Mouse (Mus musculus) cerebellum, adult 2 months (tissue): ENCODE measurements around the gene Tent5b. TPM values are rescaled to one million over a fixed set of nuclear protein-coding genes. Genes with fewer than 3 reads are reported as not detected.
A peak's percentile ranks its signal among the peaks of the same experiment; 100 is the strongest.

Source experiments
- DNase-seq, 2 experiments: peaks; one replicate each; pipeline ENCODE4 v3.0.0; 2021
- H3K27ac ChIP-seq: fragments of 200-500 bp; 2 replicates; pipeline ENCODE4 v1.5.1; 2012; ENCODE audit warnings: low read length, control low read depth, inconsistent platforms; ENCODE audit not compliant: insufficient read depth
- H3K27me3 ChIP-seq: fragments of 200-500 bp; 2 replicates; pipeline ENCODE4 v1.6.1; 2012; ENCODE audit warnings: inconsistent platforms, mild to moderate bottlenecking, low read length, moderate library complexity; ENCODE audit not compliant: control insufficient read depth, insufficient read depth
- H3K4me1 ChIP-seq: fragments of 200-500 bp; 2 replicates; pipeline ENCODE4 v1.6.1; 2011; ENCODE audit warnings: low read length; ENCODE audit not compliant: control insufficient read depth, insufficient read depth
- H3K4me3 ChIP-seq: fragments of 200-500 bp; replicated peaks from 2 replicates; pipeline ENCODE3; 2011; ENCODE audit warnings: mild to moderate bottlenecking, low read depth, low read length, control low read depth; ENCODE audit not compliant: insufficient read depth
- CTCF ChIP-seq: fragments of 200-500 bp; IDR thresholded peaks from 2 replicates; pipeline ENCODE4 v1.5.1; 2011; ENCODE audit warnings: low read depth, mild to moderate bottlenecking, control low read depth, low read length, moderate library complexity, borderline replicate concordance; ENCODE audit not compliant: insufficient read depth
- POLR2A ChIP-seq: fragments of 200-500 bp; IDR thresholded peaks from 2 replicates; pipeline ENCODE4 v1.6.1; 2011; ENCODE audit warnings: low read length, control low read depth, borderline replicate concordance; ENCODE audit not compliant: insufficient read depth
- WGBS: fragments of 180-500 bp; shearing (Covaris S2); methylation state at CpG from one replicate; pipeline ENCODE4 v1.1.7; 2018; 5-methylcytosine and 5-hydroxymethylcytosine counted together
- polyA plus RNA-seq: library from polyadenylated mRNA; depleted of rRNA; stranded (reverse); fragments of >200 nt; gene quantifications from 2 replicates; pipeline ENCODE4 v1.2.3, GENCODE M21; 2012

Tent5b gene
- polyA plus RNA-seq, 1 experiment, result 0.26 TPM

DNA sequence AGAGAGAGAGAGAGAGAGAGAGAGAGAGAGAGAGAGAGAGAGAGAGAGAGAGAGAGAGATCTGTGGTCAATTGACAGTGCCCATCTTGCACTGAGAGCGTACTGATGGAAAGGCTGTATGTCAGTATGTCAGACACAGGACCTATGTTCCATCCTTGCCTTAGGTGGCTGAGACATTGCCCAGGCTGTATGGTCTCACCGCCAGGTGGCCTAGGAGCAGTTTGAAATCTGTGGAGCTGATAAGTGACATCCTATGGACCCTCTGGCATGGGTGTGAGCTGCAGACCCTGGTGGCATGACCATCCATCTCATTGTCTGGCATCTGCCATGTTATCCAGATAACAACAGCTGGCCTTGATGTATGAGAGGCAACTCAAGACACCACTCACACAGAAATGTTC is 6.1 kb upstream of the Tent5b start:
- WGBS, result 83% methylated on average over 2 of the region's 2 CpGs
- no peak for DNase-seq
- Histone ChIP-seq H3K27me3 (no peaks in the 10 kb centered on the region), H3K27ac (no peak overlapping the region), H3K4me1 (no peaks in the 10 kb centered on the region), H3K4me3 (no peak overlapping the region)
- no peak for TF ChIP-seq POLR2A

- WGBS, result 5% methylated on average over 34 of the region's 34 CpGs
- no peak for DNase-seq
- Histone ChIP-seq H3K4me1 (no peaks in the 10 kb centered on the region), H3K27ac (no peak overlapping the region), H3K27me3 (no peaks in the 10 kb centered on the region), H3K4me3 (peak overlapping the region; percentile 15)
- TF ChIP-seq POLR2A (no peak), CTCF (no peak)
Observed at GRCm38 (mm10) chr4:133480185-133480537, 229 bp downstream of the Tent5b start.

DNA sequence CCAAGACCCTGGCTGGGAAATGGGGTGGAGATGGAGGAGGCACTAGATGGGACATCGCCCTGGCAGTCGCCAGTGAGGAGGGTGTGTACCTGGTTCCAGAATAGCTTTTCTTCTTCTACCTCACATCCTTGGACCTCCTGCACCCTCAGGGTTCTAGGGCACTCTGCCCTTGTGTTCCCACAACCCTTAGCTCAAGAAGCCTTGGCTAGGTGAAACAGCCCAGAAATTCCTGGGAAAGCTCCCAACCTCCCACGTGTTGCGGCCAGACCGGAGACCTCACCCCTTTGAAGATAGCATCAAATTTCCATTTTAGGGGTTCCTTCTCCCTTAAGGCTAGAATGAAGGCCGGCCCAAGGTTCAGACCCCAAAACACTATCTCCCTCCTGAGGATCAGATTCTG is 822 bp downstream of the Tent5b start:
- no peak for DNase-seq
- 60% methylated on average over 6 of the region's 6 CpGs for WGBS
- H3K27ac ChIP-seq, result no peak overlapping the region
- H3K4me1 ChIP-seq, result no peaks in the 10 kb centered on the region
- no peaks in the 10 kb centered on the region for H3K27me3 ChIP-seq
- no peak overlapping the region for H3K4me3 ChIP-seq
- TF ChIP-seq POLR2A (no peak), CTCF (no peak)

DNA sequence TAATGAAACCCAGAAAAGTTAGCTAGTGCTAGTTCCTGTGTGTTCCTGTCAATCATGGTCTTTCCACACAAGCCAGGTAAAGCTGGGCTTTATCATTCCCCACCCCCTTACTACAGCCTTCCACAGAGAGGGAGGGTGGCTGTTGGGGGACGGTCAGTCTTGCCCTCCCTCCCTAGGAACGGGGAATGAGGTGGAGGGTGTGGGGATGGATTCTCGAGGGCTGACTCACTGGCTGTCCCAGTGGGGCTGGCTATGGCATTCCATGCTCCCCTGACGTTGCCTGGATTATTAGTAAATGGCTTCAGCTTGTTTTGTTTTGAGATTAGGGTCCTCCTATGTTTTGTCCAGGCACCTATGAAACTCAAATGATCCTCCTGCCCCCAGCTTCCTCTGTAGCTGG is 1.6 kb downstream of the Tent5b start:
- WGBS, result 64% methylated on average over 4 of the region's 4 CpGs

GRCm38 (mm10) chr4:133482479-133482878 is 2.5 kb downstream of the Tent5b start:
- no peak for TF ChIP-seq POLR2A
- no peak for TF ChIP-seq CTCF
- Histone ChIP-seq H3K4me1 (no peaks in the 10 kb centered on the region), H3K27me3 (no peaks in the 10 kb centered on the region), H3K4me3 (no peak overlapping the region), H3K27ac (no peak overlapping the region)
- 85% methylated on average over 3 of the region's 3 CpGs for whole genome bisulfite sequencing
- DNase-seq, result no peak

More for the DNA sequence above, 1.6 kb downstream of the Tent5b start:
- no peak overlapping the region for H3K4me3 ChIP-seq
- no peak for DNase-seq
- TF ChIP-seq CTCF (no peak), POLR2A (no peak)
- H3K4me1 ChIP-seq, result no peaks in the 10 kb centered on the region
- H3K27ac ChIP-seq, result no peak overlapping the region
- H3K27me3 ChIP-seq, result no peaks in the 10 kb centered on the region

- DNase-seq, result no peak
- Histone ChIP-seq H3K4me3 (no peak overlapping the region), H3K27ac (no peak overlapping the region), H3K27me3 (no peaks in the 10 kb centered on the region), H3K4me1 (peaks cover 3% of the 10 kb centered on the region; the same call in 1 of the 2 replicates)
- no peak for TF ChIP-seq CTCF
- TF ChIP-seq POLR2A, result no peak
- 15% methylated on average over 22 of the region's 22 CpGs for WGBS
Observed at GRCm38 (mm10) chr4:133484266-133485025, 4.5 kb downstream of the Tent5b start.

GRCm38 (mm10) chr4:133485691-133486425 is 5.9 kb downstream of the Tent5b start:
- no peak for DNase-seq
- WGBS, result 68% methylated on average over 28 of the region's 28 CpGs
- H3K27ac ChIP-seq, result no peak overlapping the region
- H3K4me1 ChIP-seq, result peaks cover 3% of the 10 kb centered on the region; the same call in 1 of the 2 replicates
- no peak overlapping the region for H3K4me3 ChIP-seq
- no peak for TF ChIP-seq CTCF
- H3K27me3 ChIP-seq, result no peaks in the 10 kb centered on the region

GRCm38 (mm10) chr4:133486673-133487357 is 6.9 kb downstream of the Tent5b start:
- WGBS, result 83% methylated on average over 26 of the region's 26 CpGs
- Histone ChIP-seq H3K4me1 (peaks cover 3% of the 10 kb centered on the region; the same call in 1 of the 2 replicates), H3K27ac (no peak overlapping the region), H3K27me3 (no peaks in the 10 kb centered on the region), H3K4me3 (no peak overlapping the region)
- TF ChIP-seq CTCF (no peak), POLR2A (no peak)
- DNase-seq, result no peak
